Mouse (Mus musculus) kidney, adult 2 months (tissue): Measurements from ENCODE around the gene Ccr8.

ENCODE experiments used
- CTCF ChIP-seq: fragments of 200-500 bp; conservative IDR thresholded peaks from 2 replicates; pipeline ENCODE4 v1.5.1; 2011; ENCODE audit warnings: low read depth, mild to moderate bottlenecking, control low read depth, low read length, moderate library complexity, mixed read lengths; ENCODE audit not compliant: insufficient read depth, insufficient read length
- POLR2A ChIP-seq: fragments of 200-500 bp; IDR thresholded peaks from one replicate; pipeline ENCODE4 v1.6.1; 2011; ENCODE audit warnings: low read depth, low read length, control low read depth

DNA sequence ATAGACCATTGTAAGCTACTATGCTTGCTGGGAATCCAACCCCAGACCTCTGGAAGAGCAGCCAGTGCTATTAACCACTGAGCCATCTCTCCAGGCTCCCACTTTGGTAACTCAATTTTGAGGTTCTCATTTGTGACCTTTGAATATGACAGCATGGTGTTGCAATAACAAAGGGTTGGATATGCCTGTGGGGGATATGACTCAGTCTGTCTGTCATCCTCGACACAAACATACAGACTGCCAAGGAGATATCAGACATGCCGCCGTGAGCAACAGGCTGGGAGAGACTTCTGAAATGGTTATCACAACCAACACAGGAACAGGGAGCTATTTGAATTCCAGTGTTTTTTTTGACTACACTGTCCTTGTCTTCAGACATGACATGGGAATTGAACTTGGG is 42.5 kb upstream of the Ccr8 start:
- no peak for TF ChIP-seq POLR2A
- TF ChIP-seq CTCF: no peak
